Mouse (Mus musculus) neural tube, embryonic 11.5 days (tissue): Measurements from ENCODE around the gene Gns. TPM values are rescaled to one million over a fixed set of nuclear protein-coding genes. Genes with fewer than 3 reads are reported as not detected.

Experiments used
- ATAC-seq: fragments of 200-750 bp; cut with Nextera tagmentation; 2 replicates; pipeline ENCODE4 v1.8.0; 2017; ENCODE audit warnings: moderate number of reproducible peaks, mild to moderate bottlenecking, moderate TSS enrichment, moderate library complexity; ENCODE audit not compliant: insufficient read depth, low FRiP score, low TSS enrichment
- DNase-seq: peaks from one replicate; pipeline ENCODE4 v3.0.0-alpha.2; 2015; ENCODE audit warnings: low spot score
- H3K27ac ChIP-seq: fragments of 300-500 bp; sonication (generic); 2 replicates; pipeline ENCODE4 v1.5.1; 2014; ENCODE audit warnings: low read depth, mild to moderate bottlenecking, low read length
- H3K27me3 ChIP-seq: fragments of 300-500 bp; sonication (generic); 2 replicates; pipeline ENCODE4 v1.6.1; 2014; ENCODE audit warnings: mild to moderate bottlenecking, low read length, mixed read lengths; ENCODE audit not compliant: control insufficient read depth, insufficient read depth
- H3K36me3 ChIP-seq: fragments of 300-500 bp; sonication (generic); 2 replicates; pipeline ENCODE4 v1.6.1; 2014; ENCODE audit warnings: mild to moderate bottlenecking, low read length, moderate library complexity, mixed read lengths; ENCODE audit not compliant: control insufficient read depth, insufficient read depth
- H3K4me1 ChIP-seq: fragments of 300-500 bp; sonication (generic); 2 replicates; pipeline ENCODE4 v1.6.1; 2014; ENCODE audit warnings: low read length, mixed read lengths; ENCODE audit not compliant: control insufficient read depth, insufficient read depth
- H3K4me2 ChIP-seq: fragments of 300-500 bp; sonication (generic); 2 replicates; pipeline ENCODE4 v1.6.1; 2014; ENCODE audit warnings: low read depth, mild to moderate bottlenecking, moderate library complexity
- H3K4me3 ChIP-seq: fragments of 300-500 bp; sonication (generic); 2 replicates; pipeline ENCODE4 v1.5.1; 2014; ENCODE audit warnings: low read depth, low read length
- H3K9ac ChIP-seq: fragments of 300-500 bp; sonication (generic); 2 replicates; pipeline ENCODE4 v1.6.1; 2014; ENCODE audit warnings: mild to moderate bottlenecking, low read length
- H3K9me3 ChIP-seq: fragments of 300-500 bp; sonication (generic); 2 replicates; pipeline ENCODE4 v1.6.1; 2016; ENCODE audit warnings: low read length; ENCODE audit not compliant: control insufficient read depth
- WGBS: fragments of 180-500 bp; shearing (Covaris S2); extraction: QIAGEN DNeasy Blood & Tissue Kit; methylation state at CpG from one replicate; pipeline ENCODE4 v1.1.7; 2014; 5-methylcytosine and 5-hydroxymethylcytosine counted together
- polyA plus RNA-seq: library from polyadenylated mRNA; unstranded; fragments of >200 nt; fragmentation: Nextera tagmentation; extraction: Ambion mirVana; gene quantifications from 2 replicates; pipeline ENCODE4 v1.2.1, GENCODE M21; 2014

Gns gene
- polyA plus RNA-seq, 1 experiment from 2014 or later, result 53.5 TPM

DNA sequence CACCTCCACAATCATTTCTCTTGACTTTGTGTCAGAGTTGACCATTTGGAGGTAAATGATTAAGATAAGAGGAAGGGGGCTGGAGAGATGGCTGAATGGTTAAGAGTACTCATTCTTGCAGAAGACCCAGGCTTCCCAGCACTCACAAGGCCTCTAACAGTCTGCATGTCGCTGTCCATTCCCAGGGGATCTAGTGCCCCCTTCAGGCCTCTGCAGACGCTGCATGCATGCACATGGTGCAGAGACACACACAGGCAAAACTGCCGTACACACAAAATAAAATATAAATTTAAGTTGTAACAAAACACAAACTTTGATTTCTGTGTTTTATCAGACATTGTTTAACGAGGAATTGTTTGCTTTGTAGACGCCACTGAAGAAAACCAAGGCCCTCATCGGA, 5.9 kb downstream of the Gns start:
- whole genome bisulfite sequencing, result 92% methylated on average over 6 of the region's 6 CpGs
- H3K9ac ChIP-seq, result no peak overlapping the region
- no peaks in the 10 kb centered on the region for H3K9me3 ChIP-seq
- H3K27me3 ChIP-seq, result no peaks in the 10 kb centered on the region
- ATAC-seq, result no peak
- no peak overlapping the region for H3K27ac ChIP-seq
- no peak for DNase-seq
- H3K36me3 ChIP-seq, result peaks cover 4% of the 10 kb centered on the region; the same call in 1 of the 2 replicates
- H3K4me3 ChIP-seq, result no peak overlapping the region
- H3K4me2 ChIP-seq, result no peak overlapping the region
- peaks cover 1% of the 10 kb centered on the region; the same call in 1 of the 2 replicates for H3K4me1 ChIP-seq

DNA sequence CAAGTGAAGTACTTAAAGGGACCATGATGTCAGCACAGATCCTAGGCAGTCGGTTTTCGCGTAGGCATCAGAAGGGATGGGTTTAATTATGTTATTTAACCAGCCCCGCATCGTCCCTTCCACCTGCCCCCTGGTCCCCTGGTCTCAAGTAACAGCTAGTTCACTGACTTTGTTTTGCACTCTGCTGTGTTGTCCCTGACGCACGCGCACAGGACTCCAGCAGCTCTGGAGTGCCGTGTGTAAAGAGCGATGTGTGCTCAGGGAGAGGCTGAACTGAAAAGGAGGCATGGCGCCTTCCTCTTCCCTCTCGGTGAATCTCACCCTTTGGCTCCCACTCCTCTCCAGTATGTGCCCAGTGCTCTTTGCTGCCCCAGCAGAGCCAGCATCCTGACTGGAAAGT, 9.1 kb downstream of the Gns start:
- no peaks in the 10 kb centered on the region for H3K27me3 ChIP-seq
- ATAC-seq (no peak), DNase-seq (no peak)
- no peaks in the 10 kb centered on the region for H3K9me3 ChIP-seq
- no peak overlapping the region for H3K4me2 ChIP-seq
- H3K4me3 ChIP-seq, result no peak overlapping the region
- no peaks in the 10 kb centered on the region for H3K4me1 ChIP-seq
- no peak overlapping the region for H3K9ac ChIP-seq
- H3K27ac ChIP-seq, result no peak overlapping the region
- peaks cover 16% of the 10 kb centered on the region for H3K36me3 ChIP-seq
- whole genome bisulfite sequencing, result 84% methylated on average over 12 of the region's 12 CpGs

DNA sequence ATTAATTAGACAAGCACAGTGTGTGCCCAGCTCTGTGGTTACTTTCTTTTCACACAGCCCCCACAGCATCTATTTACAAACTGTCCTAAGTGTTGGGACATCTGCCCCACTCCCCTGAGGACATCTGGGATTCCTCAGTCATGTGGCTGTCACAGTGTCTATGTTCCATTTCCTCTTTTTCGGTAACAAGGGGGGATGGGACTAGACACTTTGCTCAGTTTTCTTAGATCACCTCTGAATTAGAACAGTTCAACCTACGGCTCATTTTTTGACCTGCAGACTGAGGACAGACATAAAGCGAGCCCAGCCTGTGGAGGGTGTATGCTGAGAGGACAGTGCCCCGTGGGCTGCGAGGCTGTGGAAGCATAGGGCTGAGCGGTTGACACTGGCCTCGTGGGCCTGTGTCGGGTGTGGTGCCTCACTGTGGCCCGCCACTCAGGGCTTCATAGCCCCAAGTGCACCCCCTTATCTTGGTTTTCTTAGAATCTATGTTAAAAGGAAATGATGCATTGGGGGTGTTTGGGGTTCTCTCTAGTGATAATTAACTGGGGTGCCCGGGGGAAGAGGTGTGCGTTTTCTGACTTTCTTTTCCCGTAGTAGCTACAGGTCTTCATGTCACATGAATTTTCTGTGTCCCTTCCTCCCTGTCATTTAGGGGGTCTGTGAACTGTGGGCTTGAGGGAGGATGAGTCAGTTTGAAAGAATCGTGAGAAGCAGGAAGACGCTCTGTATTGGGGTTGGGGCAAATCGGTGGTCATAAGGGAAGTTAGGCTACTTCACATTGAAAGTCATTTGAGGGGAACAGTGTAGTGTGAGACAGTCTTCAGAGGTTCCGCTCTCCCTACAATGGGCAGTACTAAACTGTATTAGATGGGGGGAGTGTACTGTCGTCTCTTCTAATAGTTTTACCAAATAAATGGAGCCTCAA, 10.1 kb downstream of the Gns start:
- no peaks in the 10 kb centered on the region for H3K27me3 ChIP-seq
- ATAC-seq, result no peak
- H3K9me3 ChIP-seq, result no peaks in the 10 kb centered on the region
- H3K9ac ChIP-seq, result no peak overlapping the region
- H3K4me3 ChIP-seq, result no peak overlapping the region
- no peak overlapping the region for H3K27ac ChIP-seq
- H3K4me1 ChIP-seq, result no peaks in the 10 kb centered on the region
- H3K4me2 ChIP-seq, result no peak overlapping the region
- WGBS, result 88% methylated on average over 17 of the region's 17 CpGs
- DNase-seq, result no peak
- peaks cover 24% of the 10 kb centered on the region for H3K36me3 ChIP-seq

DNA sequence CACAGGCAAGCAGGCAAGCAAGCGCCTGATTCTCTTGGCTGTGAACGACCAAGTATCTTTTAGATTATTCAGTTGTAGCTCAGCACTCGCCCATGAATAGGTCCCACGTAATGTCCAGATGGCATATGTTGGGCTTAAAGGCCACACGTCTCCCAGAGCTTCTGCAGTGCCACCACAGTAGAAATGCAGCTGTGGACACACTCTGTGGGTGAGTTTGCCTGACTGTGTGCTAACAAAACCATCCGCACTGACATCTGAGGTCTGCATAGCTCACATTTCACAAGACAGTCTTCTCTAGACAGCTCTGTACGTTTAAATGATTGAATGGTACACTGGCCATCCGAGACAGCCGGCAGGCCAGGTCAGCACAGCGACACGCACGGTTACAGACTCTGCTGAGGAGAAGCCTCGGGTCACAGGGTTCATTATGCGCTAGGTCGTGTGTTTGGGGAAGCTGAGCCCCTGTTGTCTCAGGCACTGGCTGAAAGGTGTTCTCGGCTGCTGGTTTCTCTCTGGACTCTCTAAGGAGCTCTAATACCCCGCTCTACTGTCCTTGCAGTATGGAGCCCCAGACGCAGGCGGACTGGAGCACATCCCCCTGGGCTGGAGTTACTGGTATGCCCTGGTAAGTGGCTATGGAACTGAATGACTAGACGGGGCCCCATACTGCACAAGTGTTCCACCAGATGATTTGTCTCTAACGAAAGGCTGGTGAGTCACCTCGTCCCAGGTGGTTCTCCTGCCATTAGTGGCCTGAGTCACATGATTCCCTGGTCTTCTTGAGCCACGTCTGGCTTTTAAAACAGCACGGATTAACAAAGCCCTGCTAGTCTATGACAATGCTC, 11.0 kb downstream of the Gns start:
- no peak for DNase-seq
- H3K4me1 ChIP-seq, result no peaks in the 10 kb centered on the region
- no peak for ATAC-seq
- H3K27me3 ChIP-seq, result no peaks in the 10 kb centered on the region
- no peak overlapping the region for H3K4me2 ChIP-seq
- WGBS, result 77% methylated on average over 24 of the region's 24 CpGs
- no peaks in the 10 kb centered on the region for H3K9me3 ChIP-seq
- H3K27ac ChIP-seq, result no peak overlapping the region
- H3K4me3 ChIP-seq, result no peak overlapping the region
- H3K9ac ChIP-seq, result no peak overlapping the region
- peaks cover 24% of the 10 kb centered on the region for H3K36me3 ChIP-seq

DNA sequence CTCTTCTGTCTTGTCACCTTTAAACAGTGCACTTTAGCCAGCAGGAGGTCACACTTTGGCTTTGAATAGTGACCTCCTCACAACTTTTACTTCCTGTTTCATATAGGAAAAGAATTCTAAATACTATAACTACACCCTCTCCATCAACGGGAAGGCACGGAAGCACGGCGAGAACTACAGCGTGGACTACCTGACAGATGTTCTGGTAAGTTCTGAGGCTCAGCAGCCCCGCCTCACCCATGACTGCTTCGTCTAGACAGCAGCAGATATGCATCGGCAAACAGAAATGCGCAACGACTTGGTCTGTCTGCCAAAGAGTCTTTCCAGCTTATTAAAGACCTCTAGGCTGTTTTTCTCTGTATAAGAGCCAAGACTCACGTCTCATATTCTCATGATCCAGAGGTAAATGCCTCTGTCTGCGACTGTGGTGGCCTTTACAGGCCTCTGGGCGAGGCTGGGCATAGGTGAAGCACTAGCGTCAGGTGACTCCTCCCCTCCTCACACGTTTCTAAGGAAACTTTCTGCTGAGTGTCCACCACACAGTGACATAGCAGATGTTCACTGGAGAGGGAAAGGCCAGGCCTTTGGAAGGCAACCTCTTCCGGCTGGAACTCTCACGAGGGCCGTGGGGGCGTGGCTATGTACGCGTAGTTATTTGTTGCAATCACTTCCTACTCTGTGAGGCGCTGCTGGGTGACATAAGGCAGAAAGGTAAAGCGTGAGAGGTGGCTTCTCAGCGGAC, 11.8 kb downstream of the Gns start:
- no peak overlapping the region for H3K4me3 ChIP-seq
- DNase-seq (no peak), ATAC-seq (no peak)
- H3K27ac ChIP-seq, result no peak overlapping the region
- H3K9me3 ChIP-seq, result no peaks in the 10 kb centered on the region
- no peak overlapping the region for H3K4me2 ChIP-seq
- peaks cover 24% of the 10 kb centered on the region for H3K36me3 ChIP-seq
- no peaks in the 10 kb centered on the region for H3K4me1 ChIP-seq
- no peak overlapping the region for H3K9ac ChIP-seq
- 92% methylated on average over 24 of the region's 24 CpGs for WGBS
- H3K27me3 ChIP-seq, result no peaks in the 10 kb centered on the region

DNA sequence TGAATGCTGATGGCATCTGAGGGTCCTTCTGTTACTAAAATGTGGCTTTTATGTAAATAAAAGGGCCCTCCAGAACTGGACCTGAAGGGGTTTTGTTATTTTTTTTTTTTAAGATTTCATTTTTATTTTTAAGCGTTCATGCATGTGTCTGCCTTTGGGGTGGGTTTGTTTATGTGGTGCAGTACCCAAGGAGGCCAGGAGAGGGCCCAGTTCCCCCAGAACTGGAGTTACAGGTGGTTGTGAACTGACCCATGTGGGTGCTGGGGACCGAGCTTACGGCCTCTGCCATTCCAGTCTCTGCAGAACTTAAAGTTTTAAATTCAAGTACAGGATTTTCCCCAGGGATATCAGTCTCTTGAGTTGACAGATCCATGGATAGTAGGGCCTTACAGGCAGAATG, 14.5 kb downstream of the Gns start:
- ATAC-seq, result no peak
- Histone ChIP-seq H3K4me3 (no peak overlapping the region), H3K4me2 (no peak overlapping the region), H3K27ac (no peak overlapping the region), H3K9me3 (no peaks in the 10 kb centered on the region), H3K27me3 (no peaks in the 10 kb centered on the region), H3K9ac (no peak overlapping the region), H3K4me1 (no peaks in the 10 kb centered on the region), H3K36me3 (peaks cover 23% of the 10 kb centered on the region)
- no peak for DNase-seq
- WGBS, result 93% methylated on average over 3 of the region's 3 CpGs

DNA sequence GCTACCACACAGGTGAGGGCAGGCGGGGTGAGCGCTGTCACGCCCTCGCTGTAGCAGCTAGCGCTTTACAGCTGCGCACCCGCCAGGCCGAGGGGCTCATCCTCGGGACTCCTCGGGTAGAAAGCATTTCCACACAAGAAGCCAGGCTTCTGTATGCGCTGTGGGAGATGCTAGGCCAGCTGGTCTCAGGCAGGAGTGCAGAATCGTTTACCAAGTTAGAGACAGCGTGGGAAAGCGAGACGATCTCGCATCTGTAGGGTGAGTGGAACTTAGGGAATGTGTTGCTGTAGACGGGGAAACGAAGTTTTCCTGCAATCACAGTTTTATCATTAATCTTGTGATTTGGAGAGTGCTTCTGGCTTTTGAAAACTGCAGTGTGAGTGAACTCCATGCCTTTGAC, 16.4 kb downstream of the Gns start:
- ATAC-seq (no peak), DNase-seq (no peak)
- Histone ChIP-seq H3K36me3 (peaks cover 20% of the 10 kb centered on the region), H3K9me3 (no peaks in the 10 kb centered on the region), H3K9ac (no peak overlapping the region), H3K4me1 (no peaks in the 10 kb centered on the region), H3K27me3 (no peaks in the 10 kb centered on the region), H3K27ac (no peak overlapping the region), H3K4me2 (no peak overlapping the region), H3K4me3 (no peak overlapping the region)
- 97% methylated on average over 18 of the region's 18 CpGs for WGBS

DNA sequence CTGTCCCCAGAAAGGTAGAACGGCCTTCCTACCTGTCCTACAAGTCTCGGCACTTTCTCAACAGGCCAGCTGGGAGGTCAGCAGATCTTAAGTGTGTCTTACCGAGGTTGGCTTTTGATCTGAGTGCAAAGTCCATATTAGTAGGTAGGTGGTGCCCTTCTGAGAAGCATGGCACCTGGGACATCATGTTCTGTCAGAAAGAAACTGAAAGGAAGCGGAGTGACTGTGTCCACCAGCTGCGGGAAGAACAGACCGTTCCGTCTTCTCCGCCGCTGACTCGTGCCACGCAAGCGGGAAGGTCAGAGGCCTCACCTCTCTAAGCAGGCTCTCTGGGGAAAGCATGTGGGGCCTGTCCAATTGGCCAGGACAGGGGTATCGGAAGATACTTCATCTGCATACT, 19.8 kb downstream of the Gns start:
- Histone ChIP-seq H3K4me3 (no peak overlapping the region), H3K27ac (no peak overlapping the region), H3K9ac (no peak overlapping the region), H3K27me3 (no peaks in the 10 kb centered on the region), H3K4me2 (no peak overlapping the region), H3K4me1 (no peaks in the 10 kb centered on the region), H3K36me3 (peaks cover 1% of the 10 kb centered on the region), H3K9me3 (no peaks in the 10 kb centered on the region)
- DNase-seq (no peak), ATAC-seq (no peak)
- WGBS, result 93% methylated on average over 13 of the region's 13 CpGs
